Mouse (Mus musculus): ENCODE results near the gene Tasp1.
A peak's percentile ranks its signal among the peaks of the same experiment; 100 is the strongest.
"Not testable (repeated sequence)": the region's sequence is repeated elsewhere in the genome, so short reads cannot be mapped to it uniquely, and the experiment has no call there.

Gene Tasp1

GRCm38 (mm10) chr2:140051607-140052126 is 14.9 kb downstream of the Tasp1 start:
- no peak for DNase-seq (ENCODE audit: low spot score)

- no peak for DNase-seq (ENCODE audit: low spot score)
Observed at GRCm38 (mm10) chr2:140042522-140043131, 24.0 kb downstream of the Tasp1 start.

GRCm38 (mm10) chr2:140042081-140042480 is 24.5 kb downstream of the Tasp1 start:
- DNase-seq (ENCODE audit: low spot score) = no peak

- DNase-seq (ENCODE audit: low spot score) = no peak
Observed at GRCm38 (mm10) chr2:140037459-140037858, 29.1 kb downstream of the Tasp1 start.

- no peak for DNase-seq (ENCODE audit: low spot score)
Observed at GRCm38 (mm10) chr2:140036854-140037253, 29.8 kb downstream of the Tasp1 start.

- DNase-seq (ENCODE audit: low spot score) = no peak
Observed at GRCm38 (mm10) chr2:140024937-140025336, 41.7 kb downstream of the Tasp1 start.

GRCm38 (mm10) chr2:140007406-140007805 is 59.2 kb downstream of the Tasp1 start:
- DNase-seq (ENCODE audit: low spot score) = no peak

- no peak for DNase-seq (ENCODE audit: low spot score)
Observed at GRCm38 (mm10) chr2:139998170-139998569, 68.4 kb downstream of the Tasp1 start.

GRCm38 (mm10) chr2:139989907-139990306 is 76.7 kb downstream of the Tasp1 start:
- not testable (repeated sequence) for DNase-seq (ENCODE audit: low spot score)

- no peak for DNase-seq (ENCODE audit: low spot score)
Observed at GRCm38 (mm10) chr2:139967451-139967850, 99.2 kb downstream of the Tasp1 start.

- peak; percentile 33 for DNase-seq (ENCODE audit: low spot score)
Observed at GRCm38 (mm10) chr2:139966288-139966687, 100.3 kb downstream of the Tasp1 start.

GRCm38 (mm10) chr2:139948843-139949242 is 117.8 kb downstream of the Tasp1 start:
- DNase-seq (ENCODE audit: low spot score) = no peak

- DNase-seq (ENCODE audit: low spot score) = no peak
Observed at GRCm38 (mm10) chr2:139937581-139937980, 129.0 kb downstream of the Tasp1 start.

GRCm38 (mm10) chr2:139934577-139934976 is 132.0 kb downstream of the Tasp1 start:
- no peak for DNase-seq (ENCODE audit: low spot score)

GRCm38 (mm10) chr2:139934033-139934572 is 132.5 kb downstream of the Tasp1 start:
- no peak for DNase-seq (ENCODE audit: low spot score)

- no peak for DNase-seq (ENCODE audit: low spot score)
Observed at GRCm38 (mm10) chr2:139932211-139932610, 134.4 kb downstream of the Tasp1 start.

- no peak for DNase-seq (ENCODE audit: low spot score)
Observed at GRCm38 (mm10) chr2:139924937-139925336, 141.7 kb downstream of the Tasp1 start.

- DNase-seq (ENCODE audit: low spot score) = not testable (repeated sequence)
Observed at GRCm38 (mm10) chr2:139921395-139921794, 145.2 kb downstream of the Tasp1 start.

- DNase-seq (ENCODE audit: low spot score) = no peak
Observed at GRCm38 (mm10) chr2:139919757-139920156, 146.8 kb downstream of the Tasp1 start.

- DNase-seq (ENCODE audit: low spot score) = no peak
Observed at GRCm38 (mm10) chr2:139906441-139907157, 160.0 kb downstream of the Tasp1 start.

GRCm38 (mm10) chr2:139891405-139892089 is 175.1 kb downstream of the Tasp1 start:
- no peak for DNase-seq (ENCODE audit: low spot score)

GRCm38 (mm10) chr2:139884264-139884637 is 182.4 kb downstream of the Tasp1 start:
- no peak for DNase-seq (ENCODE audit: low spot score)

Measured in ovary, postnatal 14 days (tissue).